Mouse (Mus musculus): ENCODE measurements around the gene Sh3gl2. TPM values are rescaled to one million over a fixed set of nuclear protein-coding genes. Genes with fewer than 3 reads are reported as not detected.
A peak's percentile ranks its signal among the peaks of the same experiment; 100 is the strongest.

Gene Sh3gl2
- total and polyA plus RNA-seq, 2 experiments from 2014 or later = 47.4 to 123 TPM

GRCm38 (mm10) chr4:85226731-85227130 is 21.8 kb downstream of the Sh3gl2 start:
- Histone ChIP-seq H3K9me3 (ENCODE audit: low read length) (no peaks in the 10 kb centered on the region), H3K27ac (ENCODE audit: low read depth, low read length) (no peak overlapping the region), H3K4me2 (ENCODE audit: low read depth, low read length, poor library complexity, severe bottlenecking) (no peak overlapping the region), H3K4me3 (ENCODE audit: low read depth, low read length) (no peak overlapping the region), H3K36me3 (ENCODE audit: insufficient read depth, low read length) (no peaks in the 10 kb centered on the region), H3K27me3 (ENCODE audit: insufficient read depth, low read length) (no peaks in the 10 kb centered on the region), H3K9ac (replicated peaks; ENCODE audit: low read length, poor library complexity, severe bottlenecking) (no peak overlapping the region), H3K4me1 (ENCODE audit: insufficient read depth, low read length) (no peaks in the 10 kb centered on the region)
- no peak for TF ChIP-seq CTCF (IDR thresholded peaks at IDR 0.05)
- 86% methylated on average over 5 of the region's 5 CpGs for WGBS
- DNase-seq (ENCODE audit: low spot score) = no peak
- no peak for ATAC-seq (ENCODE audit: low FRiP score)

- TF ChIP-seq CTCF (IDR thresholded peaks at IDR 0.05) = no peak
- DNase-seq (ENCODE audit: low spot score) = no peak
- Histone ChIP-seq H3K27me3 (ENCODE audit: insufficient read depth, low read length) (no peaks in the 10 kb centered on the region), H3K9ac (replicated peaks; ENCODE audit: low read length, poor library complexity, severe bottlenecking) (no peak overlapping the region), H3K4me3 (ENCODE audit: low read depth, low read length) (no peak overlapping the region), H3K36me3 (ENCODE audit: insufficient read depth, low read length) (no peaks in the 10 kb centered on the region), H3K9me3 (ENCODE audit: low read length) (no peaks in the 10 kb centered on the region), H3K27ac (ENCODE audit: low read depth, low read length) (no peak overlapping the region), H3K4me2 (ENCODE audit: low read depth, low read length, poor library complexity, severe bottlenecking) (no peak overlapping the region), H3K4me1 (ENCODE audit: insufficient read depth, low read length) (no peaks in the 10 kb centered on the region)
- WGBS = 67% methylated on average over 9 of the region's 9 CpGs
- no peak for ATAC-seq (ENCODE audit: low FRiP score)
Measured at GRCm38 (mm10) chr4:85227664-85228588, 23.0 kb downstream of the Sh3gl2 start.

GRCm38 (mm10) chr4:85228589-85228948 is 23.6 kb downstream of the Sh3gl2 start:
- H3K36me3 ChIP-seq (ENCODE audit: insufficient read depth, low read length) = no peaks in the 10 kb centered on the region
- ATAC-seq (ENCODE audit: low FRiP score) (no peak), DNase-seq (ENCODE audit: low spot score) (no peak)
- no peaks in the 10 kb centered on the region for H3K9me3 ChIP-seq (ENCODE audit: low read length)
- whole genome bisulfite sequencing = 89% methylated on average over 5 of the region's 5 CpGs
- no peak for TF ChIP-seq CTCF (IDR thresholded peaks at IDR 0.05)
- no peak overlapping the region for H3K4me2 ChIP-seq (ENCODE audit: low read depth, low read length, poor library complexity, severe bottlenecking)
- H3K27ac ChIP-seq (ENCODE audit: low read depth, low read length) = no peak overlapping the region
- H3K9ac ChIP-seq (replicated peaks; ENCODE audit: low read length, poor library complexity, severe bottlenecking) = no peak overlapping the region
- no peaks in the 10 kb centered on the region for H3K27me3 ChIP-seq (ENCODE audit: insufficient read depth, low read length)
- H3K4me3 ChIP-seq (ENCODE audit: low read depth, low read length) = no peak overlapping the region
- no peaks in the 10 kb centered on the region for H3K4me1 ChIP-seq (ENCODE audit: insufficient read depth, low read length)

DNA sequence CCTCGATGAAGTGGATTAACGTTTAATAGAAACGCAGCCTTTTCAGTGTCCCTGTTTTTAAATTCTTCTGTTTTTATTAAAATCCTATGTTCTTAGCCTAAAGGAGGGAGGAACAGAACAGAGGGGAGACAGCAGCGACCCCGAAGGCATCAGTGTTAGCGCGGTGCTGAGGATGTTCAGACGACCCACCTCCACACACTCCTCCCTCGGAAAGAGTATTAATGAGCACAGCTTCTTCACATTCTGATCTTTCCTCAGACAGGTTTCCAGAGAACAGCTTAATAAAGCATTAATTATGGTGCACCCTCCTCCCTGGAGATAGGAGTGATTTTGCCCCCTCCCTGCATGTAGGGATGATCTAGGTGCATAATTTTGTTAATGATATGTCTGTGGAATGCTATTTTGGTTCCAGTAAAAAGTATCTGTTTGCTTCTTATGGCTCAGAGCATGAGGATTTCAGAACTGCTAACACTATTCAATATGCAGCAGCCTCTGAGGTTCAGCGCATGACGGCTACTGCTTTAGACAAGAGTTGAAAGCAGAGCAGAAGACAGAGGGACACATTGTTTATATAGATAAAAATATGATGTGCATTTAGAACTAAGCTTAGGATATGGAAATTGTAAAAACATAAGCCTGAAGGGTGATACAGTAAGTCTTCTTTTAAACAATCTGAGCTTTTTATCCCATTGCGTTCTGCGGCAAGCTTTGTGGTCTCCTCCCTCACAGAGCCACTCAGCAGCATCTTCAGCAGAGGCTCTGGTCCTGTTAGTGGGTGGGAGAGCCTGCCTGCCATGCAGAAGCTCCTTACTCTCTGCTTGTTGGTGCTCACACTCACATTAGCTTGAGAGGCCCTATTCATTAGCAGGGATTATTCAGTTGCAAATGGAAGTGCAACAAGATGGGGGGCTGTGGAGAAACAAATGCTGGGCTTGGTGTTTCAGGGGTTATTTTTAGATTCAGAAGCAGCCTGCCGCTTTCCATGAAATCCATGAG is 27.8 kb downstream of the Sh3gl2 start:
- H3K4me3 ChIP-seq (ENCODE audit: low read depth, low read length) = no peak overlapping the region
- DNase-seq (ENCODE audit: low spot score) (peak; percentile 27), ATAC-seq (ENCODE audit: low FRiP score) (peak; percentile 44; the same call in 1 of the 2 replicates)
- peak overlapping the region; percentile 55 for H3K27ac ChIP-seq (ENCODE audit: low read depth, low read length)
- peak overlapping the region; percentile 20; the same call in 1 of the 2 replicates for H3K4me2 ChIP-seq (ENCODE audit: low read depth, low read length, poor library complexity, severe bottlenecking)
- no peaks in the 10 kb centered on the region for H3K27me3 ChIP-seq (ENCODE audit: insufficient read depth, low read length)
- TF ChIP-seq CTCF (IDR thresholded peaks at IDR 0.05) = no peak
- no peaks in the 10 kb centered on the region for H3K36me3 ChIP-seq (ENCODE audit: insufficient read depth, low read length)
- no peaks in the 10 kb centered on the region for H3K9me3 ChIP-seq (ENCODE audit: low read length)
- no peaks in the 10 kb centered on the region for H3K4me1 ChIP-seq (ENCODE audit: insufficient read depth, low read length)
- 35% methylated on average over 14 of the region's 14 CpGs for WGBS
- 0 out of 2 replicates have a peak overlapping the region, but pooled peaks have one; percentile 8 for H3K9ac ChIP-seq (replicated peaks; ENCODE audit: low read length, poor library complexity, severe bottlenecking)

DNA sequence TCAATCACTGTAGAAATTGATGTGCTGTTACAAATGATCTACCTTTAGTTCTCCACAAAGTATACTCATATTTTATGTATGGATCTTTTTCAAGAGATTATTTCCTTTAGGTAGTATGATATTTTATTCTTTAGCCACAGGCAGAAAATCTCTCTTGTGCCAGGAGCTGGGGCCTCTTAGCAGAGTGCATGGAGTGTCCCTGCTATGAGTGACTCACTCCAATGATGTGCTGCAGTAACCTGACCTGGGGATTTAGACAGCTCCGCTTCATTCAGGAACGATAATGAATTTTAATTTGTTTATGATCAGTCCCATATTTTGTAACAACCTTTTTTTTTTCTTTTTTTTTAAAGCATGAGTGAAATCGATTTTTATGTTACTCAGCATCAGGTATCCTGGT is 36.7 kb downstream of the Sh3gl2 start:
- Histone ChIP-seq H3K4me3 (ENCODE audit: low read depth, low read length) (no peak overlapping the region), H3K4me1 (ENCODE audit: insufficient read depth, low read length) (no peaks in the 10 kb centered on the region), H3K4me2 (ENCODE audit: low read depth, low read length, poor library complexity, severe bottlenecking) (no peak overlapping the region), H3K36me3 (ENCODE audit: insufficient read depth, low read length) (no peaks in the 10 kb centered on the region), H3K27me3 (ENCODE audit: insufficient read depth, low read length) (no peaks in the 10 kb centered on the region), H3K9me3 (ENCODE audit: low read length) (no peaks in the 10 kb centered on the region), H3K9ac (replicated peaks; ENCODE audit: low read length, poor library complexity, severe bottlenecking) (no peak overlapping the region), H3K27ac (ENCODE audit: low read depth, low read length) (no peak overlapping the region)
- DNase-seq (ENCODE audit: low spot score) (no peak), ATAC-seq (ENCODE audit: low FRiP score) (no peak)
- no peak for TF ChIP-seq CTCF (IDR thresholded peaks at IDR 0.05)
- 89% methylated on average over 3 of the region's 3 CpGs for WGBS
